Mouse (Mus musculus) yolk sac, embryonic 10.5 days (tissue): ENCODE data around the gene Xpo1.
"Not testable (repeated sequence)": the region's sequence is repeated elsewhere in the genome, so short reads cannot be mapped to it uniquely, and the experiment has no call there.

Source experiments
- DNase-seq: peaks from one replicate; pipeline ENCODE4 v3.0.0-alpha.2; 2017; ENCODE audit warnings: low spot score

Xpo1 gene

DNA sequence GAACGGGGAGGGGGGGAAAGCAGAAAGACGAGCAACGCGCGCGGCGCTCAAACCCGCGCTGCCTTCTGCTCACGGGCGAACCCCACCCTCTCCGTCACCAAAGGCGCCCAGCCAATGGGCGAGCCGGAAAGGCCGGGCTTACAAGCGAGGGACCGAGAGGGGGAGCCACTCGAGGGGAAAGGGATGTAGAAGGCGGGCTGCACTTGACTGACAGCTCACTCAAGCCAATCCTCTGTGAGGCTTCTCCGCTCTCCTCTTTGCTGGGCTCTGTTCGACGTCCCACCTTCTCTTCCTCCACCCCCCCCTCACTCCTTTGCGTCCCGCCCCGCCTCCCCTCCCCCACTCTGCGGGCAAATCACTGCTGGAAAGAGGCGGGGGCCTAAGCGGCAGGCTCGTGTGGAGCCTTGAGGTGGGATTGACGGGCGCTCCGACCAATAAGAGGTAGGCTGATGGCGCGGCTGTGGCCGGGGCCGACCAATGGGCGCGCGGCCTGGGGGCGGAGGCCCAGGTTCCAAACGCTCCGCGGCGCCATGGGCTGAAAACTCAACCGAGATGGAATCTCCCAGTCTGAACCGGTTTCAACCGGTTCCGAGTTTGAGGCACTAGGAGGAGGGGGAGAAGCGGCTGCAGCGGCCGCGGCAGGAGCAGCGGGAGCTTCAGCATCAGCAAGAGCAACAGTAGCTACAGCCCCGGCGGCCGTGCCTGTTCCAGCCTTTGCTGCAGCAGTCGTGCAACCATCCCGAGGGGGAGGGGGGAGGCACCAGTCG is at the start of gene Xpo1:
TSS of gene Xpo1 (plus strand) at position 615 of the 767 bp plus-strand sequence.
- DNase-seq = peak; percentile 100

- DNase-seq = no peak
These were observed 46.1 kb upstream of the Xpo1 start for GRCm38 (mm10) chr11:23209717-23210116.

DNA sequence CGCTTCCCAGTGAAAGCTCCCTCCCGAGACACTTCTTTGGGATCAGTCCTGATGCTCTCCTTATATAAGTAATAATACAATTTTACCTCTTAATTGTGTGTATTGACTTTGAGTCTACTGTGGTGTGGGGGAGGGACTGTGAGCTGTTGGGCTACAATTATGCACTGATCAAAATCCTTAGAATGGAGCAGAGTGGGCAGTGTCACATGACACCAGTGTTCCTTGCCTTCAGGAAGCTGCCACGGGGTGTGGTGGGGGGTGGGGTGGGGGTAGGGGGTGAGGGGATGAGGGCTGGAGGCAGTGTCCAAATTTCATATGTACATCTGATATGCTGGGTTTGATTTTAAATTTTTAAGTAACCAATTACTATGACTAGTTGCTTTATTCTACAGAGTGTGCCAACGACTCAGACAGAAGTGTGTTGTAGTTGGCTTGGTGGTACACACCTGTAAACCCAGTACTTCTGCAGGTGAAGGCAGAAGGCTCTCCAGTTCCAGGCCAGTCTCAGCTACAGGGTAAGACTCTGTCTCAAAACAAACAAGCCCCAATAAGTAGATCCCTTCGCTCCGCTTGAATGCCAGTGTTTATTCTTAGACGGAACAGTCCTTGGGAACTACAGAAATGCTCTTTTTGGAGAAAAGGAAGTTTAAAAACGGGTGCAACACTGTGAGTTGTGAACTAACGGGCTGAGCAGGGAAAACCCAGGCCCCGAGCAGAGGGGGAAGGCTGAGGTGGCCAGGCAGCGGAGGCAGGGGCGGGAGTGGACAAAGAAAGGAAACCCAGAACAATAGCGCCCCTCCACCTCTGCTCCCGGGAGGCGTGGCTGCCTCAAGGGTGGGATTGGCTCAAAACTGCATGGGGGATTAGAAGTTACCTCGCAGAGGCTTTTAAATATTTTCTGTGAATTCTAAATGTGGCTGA is 45.0 kb upstream of the Xpo1 start:
- peak; percentile 28 for DNase-seq

GRCm38 (mm10) chr11:23217430-23217829 is 38.4 kb upstream of the Xpo1 start:
- DNase-seq = no peak

- no peak for DNase-seq
These were observed 19.8 kb upstream of the Xpo1 start for GRCm38 (mm10) chr11:23236015-23236414.

DNA sequence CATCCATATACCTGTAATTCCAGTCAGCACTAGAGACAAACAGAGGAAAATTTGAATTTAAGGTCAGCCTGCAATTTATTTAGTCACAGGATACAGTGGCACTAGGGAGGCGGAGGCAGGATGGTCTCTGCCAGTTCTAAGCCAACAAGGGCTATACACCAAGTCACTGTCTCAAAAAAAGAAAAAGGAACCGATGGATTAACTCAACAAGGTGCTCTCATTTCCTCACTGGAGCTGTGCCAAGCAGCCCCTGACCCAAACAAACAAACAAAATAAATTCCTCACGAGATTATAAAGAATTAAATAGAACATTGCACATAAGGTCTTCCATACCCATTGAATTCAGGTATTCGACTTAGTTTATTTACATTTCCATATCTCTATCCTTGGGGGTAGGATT is 1.9 kb upstream of the Xpo1 start:
- no peak for DNase-seq

DNA sequence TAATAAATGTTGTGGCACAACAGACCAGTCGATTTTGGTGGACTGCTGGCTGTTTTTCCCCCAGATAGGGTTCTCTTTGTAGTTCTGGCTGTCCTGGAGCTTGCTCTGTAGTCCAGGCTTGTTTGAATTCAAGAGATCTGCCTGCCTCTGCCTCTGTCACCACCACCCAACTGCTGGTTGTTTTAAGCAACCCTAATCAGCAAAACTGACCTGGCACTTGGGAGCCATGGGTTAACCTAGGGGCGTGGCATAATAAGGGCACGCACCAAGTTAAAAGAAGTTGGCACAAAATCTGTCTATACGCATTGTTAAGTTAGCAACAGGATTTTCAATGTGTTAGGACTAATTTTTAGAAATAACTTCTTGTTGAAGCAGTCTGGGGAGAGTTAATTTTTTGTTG is 1.3 kb upstream of the Xpo1 start:
- no peak for DNase-seq

- no peak for DNase-seq
These were observed 801 bp upstream of the Xpo1 start for GRCm38 (mm10) chr11:23255053-23255426.

DNA sequence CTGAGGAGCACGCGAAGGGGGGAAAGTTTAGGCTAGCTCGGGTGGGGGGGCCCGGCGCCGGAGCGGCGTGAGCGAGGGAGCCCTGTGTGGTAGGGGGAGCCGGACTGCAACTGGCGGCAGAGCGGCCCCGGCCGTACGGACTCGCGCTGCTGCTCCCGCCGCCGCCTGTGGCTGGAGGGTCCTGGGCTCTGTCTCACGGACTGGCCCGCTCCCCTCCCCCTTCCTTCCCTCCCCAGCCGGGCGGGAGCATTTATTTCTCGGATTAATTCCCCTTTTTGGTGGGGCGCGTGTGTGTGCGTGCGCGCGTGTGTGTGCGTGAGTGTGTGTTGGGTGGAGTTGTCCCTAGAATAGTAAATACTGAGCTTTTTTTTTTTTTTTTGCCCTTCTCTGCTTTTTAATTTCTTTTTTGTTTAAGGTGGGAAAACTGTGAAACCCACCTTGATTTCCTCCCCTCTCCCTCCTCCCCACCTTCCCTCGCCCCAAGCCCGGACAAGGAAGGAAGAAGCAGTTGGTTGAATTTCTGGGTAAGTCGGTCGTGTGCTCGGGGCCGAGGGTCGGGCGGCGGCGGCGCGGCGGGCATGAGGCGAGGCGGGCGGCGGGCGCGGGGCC is 457 bp downstream of the Xpo1 start:
- no peak for DNase-seq

- peak; percentile 84 for DNase-seq
These were observed 1.2 kb downstream of the Xpo1 start for GRCm38 (mm10) chr11:23256803-23257704.

DNA sequence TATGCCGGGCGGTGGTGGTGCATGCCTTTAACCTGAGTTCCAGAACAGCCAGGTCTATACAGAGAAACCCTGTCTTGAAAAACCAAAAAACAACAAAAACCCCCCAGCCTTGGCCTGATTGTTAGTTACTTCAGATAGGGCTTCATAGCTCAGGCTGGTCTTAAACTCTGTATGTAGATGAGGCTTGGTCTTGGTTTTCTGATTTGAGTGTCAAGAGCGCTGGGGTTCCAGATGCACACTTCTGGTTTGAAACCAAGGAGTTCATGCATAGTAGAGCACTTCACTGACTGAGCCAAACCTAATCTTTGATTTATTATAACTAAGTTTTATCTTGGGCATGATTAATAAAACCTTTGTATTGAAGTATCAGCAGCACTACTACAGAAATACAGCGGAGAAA is 3.2 kb downstream of the Xpo1 start:
- DNase-seq = no peak

DNA sequence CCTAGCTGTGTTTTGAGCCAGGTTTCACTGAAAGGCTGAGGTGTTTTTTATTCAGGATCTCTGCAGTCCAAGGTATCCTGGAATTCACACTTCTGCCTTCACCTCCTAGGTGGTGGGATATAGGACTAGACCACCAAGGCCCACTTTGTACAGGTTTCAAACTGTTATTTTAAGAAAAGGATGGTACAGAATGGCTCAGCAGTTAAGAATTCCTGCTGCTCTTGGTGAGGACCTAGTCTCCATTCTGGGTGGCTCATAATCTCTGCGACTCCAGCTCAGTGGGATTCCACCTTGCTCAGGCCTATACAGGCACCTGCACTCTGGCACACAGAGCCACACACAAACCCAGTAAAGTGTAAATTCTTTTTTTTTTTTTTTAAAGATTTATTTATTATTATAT is 3.6 kb downstream of the Xpo1 start:
- no peak for DNase-seq

GRCm38 (mm10) chr11:23260186-23260585 is 4.3 kb downstream of the Xpo1 start:
- no peak for DNase-seq

- DNase-seq = no peak
These were observed 5.6 kb downstream of the Xpo1 start for GRCm38 (mm10) chr11:23261490-23261889.

DNA sequence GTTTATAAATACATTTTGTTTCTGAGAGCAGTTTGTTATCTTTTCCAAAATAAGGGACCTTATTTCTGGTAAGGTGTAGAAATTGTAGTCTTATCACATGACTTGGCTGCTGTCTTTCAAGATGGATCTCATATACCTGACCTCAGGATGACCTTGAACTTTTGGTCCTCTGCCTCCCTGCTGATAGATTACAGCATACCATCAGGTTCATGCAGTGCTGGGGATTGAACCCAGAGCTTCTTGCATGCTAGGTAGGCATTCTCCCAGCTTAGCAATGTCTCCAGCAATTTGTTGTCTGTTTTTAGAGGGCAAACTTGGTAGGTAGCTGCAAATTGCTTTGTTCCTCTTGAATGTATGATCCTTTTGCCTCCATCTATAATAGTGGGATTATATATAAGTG is 9.1 kb downstream of the Xpo1 start:
- no peak for DNase-seq

- DNase-seq = no peak
These were observed 16.2 kb downstream of the Xpo1 start for GRCm38 (mm10) chr11:23271770-23272724.

- no peak for DNase-seq
These were observed 19.9 kb downstream of the Xpo1 start for GRCm38 (mm10) chr11:23275780-23276179.

- no peak for DNase-seq
These were observed 28.6 kb downstream of the Xpo1 start for GRCm38 (mm10) chr11:23284469-23284868.

DNA sequence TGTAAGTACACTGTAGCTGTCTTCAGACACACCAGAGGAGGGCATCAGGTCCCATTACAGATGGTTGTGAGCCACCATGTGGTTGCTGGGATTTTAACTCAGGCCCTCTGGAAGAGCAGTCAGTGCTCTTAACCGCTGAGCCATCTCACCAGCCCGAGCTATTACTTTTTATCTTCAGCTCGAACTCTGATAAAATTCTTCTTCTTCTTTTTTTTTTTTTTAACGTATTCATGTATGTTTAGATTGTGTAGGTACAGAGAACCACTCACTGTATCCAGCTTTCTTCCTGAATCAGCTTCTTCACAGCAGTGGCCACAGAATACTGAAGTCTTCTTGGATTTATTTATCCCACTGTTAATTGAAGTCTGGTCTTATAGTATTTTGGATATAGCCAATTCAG is 33.0 kb downstream of the Xpo1 start:
- DNase-seq = not testable (repeated sequence)

DNA sequence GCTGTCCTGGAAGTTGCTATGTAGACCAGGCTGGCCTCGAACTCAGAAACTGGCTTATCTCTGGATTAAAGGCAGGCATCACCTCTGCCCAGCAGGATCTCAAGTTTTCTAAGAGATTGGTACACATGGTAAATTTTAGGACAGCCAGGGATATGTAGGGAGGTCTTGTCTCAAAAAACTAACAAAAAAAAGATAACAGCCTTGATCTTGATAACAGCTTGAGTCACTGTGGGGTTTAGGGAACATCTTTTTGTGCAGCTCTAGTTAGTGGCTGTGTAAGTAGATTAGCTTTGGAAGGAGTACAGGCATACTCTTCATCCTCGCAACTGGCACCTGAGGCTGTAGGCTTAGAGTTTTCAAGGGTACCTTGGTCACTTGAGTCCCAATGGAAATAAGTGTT is 41.5 kb downstream of the Xpo1 start:
- DNase-seq = no peak

GRCm38 (mm10) chr11:23298301-23298700 is 42.5 kb downstream of the Xpo1 start:
- DNase-seq = no peak
